Mouse (Mus musculus): ENCODE measurements at regions not wholly inside any gene's neighbourhood (a gene's known extent, or its start where the extent isn't known, plus 50 kb on each side); places are given as distances from the start of the nearest gene placed in this dataset.

- no peak overlapping the region for H3K27ac ChIP-seq (ENCODE audit: low read depth, low read length)
- H3K9me3 ChIP-seq (ENCODE audit: control insufficient read depth, low read length), result no peaks in the 10 kb centered on the region
- H3K4me2 ChIP-seq (ENCODE audit: low read depth), result no peak overlapping the region
- no peaks in the 10 kb centered on the region for H3K4me1 ChIP-seq (ENCODE audit: control insufficient read depth, insufficient read depth, low read length)
- no peak overlapping the region for H3K4me3 ChIP-seq (ENCODE audit: low read depth, low read length)
- 70% methylated on average over 2 of the region's 2 CpGs for WGBS
- no peak overlapping the region for H3K9ac ChIP-seq (ENCODE audit: low read length)
- DNase-seq (ENCODE audit: low spot score), result no peak
- no peaks in the 10 kb centered on the region for H3K27me3 ChIP-seq (ENCODE audit: control insufficient read depth, insufficient read depth, low read length)
- no peak for ATAC-seq (ENCODE audit: insufficient read depth, low FRiP score, low TSS enrichment)
- H3K36me3 ChIP-seq (ENCODE audit: control insufficient read depth, insufficient read depth, low read length), result no peaks in the 10 kb centered on the region
These were observed 107.3 kb upstream of the 4930583I09Rik start for GRCm38 (mm10) chr17:64943213-64943612.

GRCm38 (mm10) chr17:64941555-64941954, 105.7 kb upstream of the 4930583I09Rik start:
- 95% methylated on average over 6 of the region's 6 CpGs for WGBS
- no peak overlapping the region for H3K4me2 ChIP-seq (ENCODE audit: low read depth)
- no peak for ATAC-seq (ENCODE audit: insufficient read depth, low FRiP score, low TSS enrichment)

GRCm38 (mm10) chr17:64935683-64936082, 99.8 kb upstream of the 4930583I09Rik start:
- Histone ChIP-seq H3K9ac (ENCODE audit: low read length) (no peak overlapping the region), H3K9me3 (ENCODE audit: control insufficient read depth, low read length) (no peaks in the 10 kb centered on the region), H3K27ac (ENCODE audit: low read depth, low read length) (no peak overlapping the region), H3K4me1 (ENCODE audit: control insufficient read depth, insufficient read depth, low read length) (no peaks in the 10 kb centered on the region), H3K4me2 (ENCODE audit: low read depth) (no peak overlapping the region), H3K4me3 (ENCODE audit: low read depth, low read length) (no peak overlapping the region), H3K36me3 (ENCODE audit: control insufficient read depth, insufficient read depth, low read length) (no peaks in the 10 kb centered on the region), H3K27me3 (ENCODE audit: control insufficient read depth, insufficient read depth, low read length) (no peaks in the 10 kb centered on the region)
- ATAC-seq (ENCODE audit: insufficient read depth, low FRiP score, low TSS enrichment) (no peak), DNase-seq (ENCODE audit: low spot score) (no peak)
- 81% methylated on average over 4 of the region's 4 CpGs for WGBS

More at GRCm38 (mm10) chr17:64941555-64941954, 105.7 kb upstream of the 4930583I09Rik start:
- DNase-seq (ENCODE audit: low spot score), result no peak
- H3K4me3 ChIP-seq (ENCODE audit: low read depth, low read length), result no peak overlapping the region
- H3K36me3 ChIP-seq (ENCODE audit: control insufficient read depth, insufficient read depth, low read length), result no peaks in the 10 kb centered on the region
- no peaks in the 10 kb centered on the region for H3K27me3 ChIP-seq (ENCODE audit: control insufficient read depth, insufficient read depth, low read length)
- no peaks in the 10 kb centered on the region for H3K9me3 ChIP-seq (ENCODE audit: control insufficient read depth, low read length)
- no peaks in the 10 kb centered on the region for H3K4me1 ChIP-seq (ENCODE audit: control insufficient read depth, insufficient read depth, low read length)
- H3K9ac ChIP-seq (ENCODE audit: low read length), result no peak overlapping the region
- H3K27ac ChIP-seq (ENCODE audit: low read depth, low read length), result no peak overlapping the region

GRCm38 (mm10) chr17:64934411-64934810, 98.5 kb upstream of the 4930583I09Rik start:
- ATAC-seq (ENCODE audit: insufficient read depth, low FRiP score, low TSS enrichment), result no peak
- DNase-seq (ENCODE audit: low spot score), result no peak
- Histone ChIP-seq H3K27ac (ENCODE audit: low read depth, low read length) (no peak overlapping the region), H3K9me3 (ENCODE audit: control insufficient read depth, low read length) (no peaks in the 10 kb centered on the region), H3K4me1 (ENCODE audit: control insufficient read depth, insufficient read depth, low read length) (no peaks in the 10 kb centered on the region), H3K27me3 (ENCODE audit: control insufficient read depth, insufficient read depth, low read length) (no peaks in the 10 kb centered on the region), H3K4me2 (ENCODE audit: low read depth) (no peak overlapping the region), H3K9ac (ENCODE audit: low read length) (no peak overlapping the region), H3K4me3 (ENCODE audit: low read depth, low read length) (no peak overlapping the region), H3K36me3 (ENCODE audit: control insufficient read depth, insufficient read depth, low read length) (no peaks in the 10 kb centered on the region)
- 95% methylated on average over 1 of the region's 1 CpGs for WGBS

- 48% methylated on average over 7 of the region's 7 CpGs for WGBS
- DNase-seq (ENCODE audit: low spot score), result no peak
- H3K36me3 ChIP-seq (ENCODE audit: control insufficient read depth, insufficient read depth, low read length), result no peaks in the 10 kb centered on the region
- no peak overlapping the region for H3K4me3 ChIP-seq (ENCODE audit: low read depth, low read length)
- H3K4me2 ChIP-seq (ENCODE audit: low read depth), result no peak overlapping the region
- no peaks in the 10 kb centered on the region for H3K9me3 ChIP-seq (ENCODE audit: control insufficient read depth, low read length)
- no peak for ATAC-seq (ENCODE audit: insufficient read depth, low FRiP score, low TSS enrichment)
- H3K27me3 ChIP-seq (ENCODE audit: control insufficient read depth, insufficient read depth, low read length), result no peaks in the 10 kb centered on the region
- no peak overlapping the region for H3K9ac ChIP-seq (ENCODE audit: low read length)
- no peaks in the 10 kb centered on the region for H3K4me1 ChIP-seq (ENCODE audit: control insufficient read depth, insufficient read depth, low read length)
- H3K27ac ChIP-seq (ENCODE audit: low read depth, low read length), result no peak overlapping the region
These were observed 95.1 kb upstream of the 4930583I09Rik start for GRCm38 (mm10) chr17:64930816-64931428.

- no peak for DNase-seq (ENCODE audit: low spot score)
- H3K9me3 ChIP-seq (ENCODE audit: control insufficient read depth, low read length), result no peaks in the 10 kb centered on the region
- no peaks in the 10 kb centered on the region for H3K4me1 ChIP-seq (ENCODE audit: control insufficient read depth, insufficient read depth, low read length)
- 90% methylated on average over 5 of the region's 5 CpGs for WGBS
- no peak overlapping the region for H3K4me3 ChIP-seq (ENCODE audit: low read depth, low read length)
- H3K9ac ChIP-seq (ENCODE audit: low read length), result no peak overlapping the region
- H3K27me3 ChIP-seq (ENCODE audit: control insufficient read depth, insufficient read depth, low read length), result no peaks in the 10 kb centered on the region
- no peak overlapping the region for H3K27ac ChIP-seq (ENCODE audit: low read depth, low read length)
- no peak for ATAC-seq (ENCODE audit: insufficient read depth, low FRiP score, low TSS enrichment)
- H3K36me3 ChIP-seq (ENCODE audit: control insufficient read depth, insufficient read depth, low read length), result no peaks in the 10 kb centered on the region
- no peak overlapping the region for H3K4me2 ChIP-seq (ENCODE audit: low read depth)
These were observed 87.9 kb upstream of the 4930583I09Rik start for GRCm38 (mm10) chr17:64923762-64924161.

- H3K4me2 ChIP-seq (ENCODE audit: low read depth), result no peak overlapping the region
- H3K27me3 ChIP-seq (ENCODE audit: control insufficient read depth, insufficient read depth, low read length), result no peaks in the 10 kb centered on the region
- H3K9ac ChIP-seq (ENCODE audit: low read length), result no peak overlapping the region
- H3K9me3 ChIP-seq (ENCODE audit: control insufficient read depth, low read length), result no peaks in the 10 kb centered on the region
- no peak overlapping the region for H3K27ac ChIP-seq (ENCODE audit: low read depth, low read length)
- no peaks in the 10 kb centered on the region for H3K4me1 ChIP-seq (ENCODE audit: control insufficient read depth, insufficient read depth, low read length)
- no peak overlapping the region for H3K4me3 ChIP-seq (ENCODE audit: low read depth, low read length)
- 92% methylated on average over 4 of the region's 4 CpGs for WGBS
- ATAC-seq (ENCODE audit: insufficient read depth, low FRiP score, low TSS enrichment) (no peak), DNase-seq (ENCODE audit: low spot score) (no peak)
- no peaks in the 10 kb centered on the region for H3K36me3 ChIP-seq (ENCODE audit: control insufficient read depth, insufficient read depth, low read length)
These were observed 86.4 kb upstream of the 4930583I09Rik start for GRCm38 (mm10) chr17:64922235-64922634.

GRCm38 (mm10) chr17:64920236-64920635, 84.4 kb upstream of the 4930583I09Rik start:
- Histone ChIP-seq H3K9me3 (ENCODE audit: control insufficient read depth, low read length) (no peaks in the 10 kb centered on the region), H3K4me1 (ENCODE audit: control insufficient read depth, insufficient read depth, low read length) (peaks cover 8% of the 10 kb centered on the region), H3K4me3 (ENCODE audit: low read depth, low read length) (no peak overlapping the region), H3K4me2 (ENCODE audit: low read depth) (no peak overlapping the region), H3K9ac (ENCODE audit: low read length) (no peak overlapping the region), H3K27me3 (ENCODE audit: control insufficient read depth, insufficient read depth, low read length) (no peaks in the 10 kb centered on the region), H3K27ac (ENCODE audit: low read depth, low read length) (no peak overlapping the region), H3K36me3 (ENCODE audit: control insufficient read depth, insufficient read depth, low read length) (no peaks in the 10 kb centered on the region)
- ATAC-seq (ENCODE audit: insufficient read depth, low FRiP score, low TSS enrichment) (no peak), DNase-seq (ENCODE audit: low spot score) (no peak)
- whole genome bisulfite sequencing, result 81% methylated on average over 2 of the region's 2 CpGs

GRCm38 (mm10) chr17:64917830-64918229, 82.0 kb upstream of the 4930583I09Rik start:
- no peak overlapping the region for H3K9ac ChIP-seq (ENCODE audit: low read length)
- H3K4me2 ChIP-seq (ENCODE audit: low read depth), result no peak overlapping the region
- no peak overlapping the region for H3K4me3 ChIP-seq (ENCODE audit: low read depth, low read length)
- ATAC-seq (ENCODE audit: insufficient read depth, low FRiP score, low TSS enrichment), result no peak
- no peak overlapping the region for H3K27ac ChIP-seq (ENCODE audit: low read depth, low read length)
- H3K36me3 ChIP-seq (ENCODE audit: control insufficient read depth, insufficient read depth, low read length), result no peaks in the 10 kb centered on the region
- H3K27me3 ChIP-seq (ENCODE audit: control insufficient read depth, insufficient read depth, low read length), result no peaks in the 10 kb centered on the region
- peaks cover 9% of the 10 kb centered on the region for H3K4me1 ChIP-seq (ENCODE audit: control insufficient read depth, insufficient read depth, low read length)
- no peaks in the 10 kb centered on the region for H3K9me3 ChIP-seq (ENCODE audit: control insufficient read depth, low read length)
- WGBS, result 89% methylated on average over 4 of the region's 4 CpGs
- DNase-seq (ENCODE audit: low spot score), result no peak
